Mouse (Mus musculus) erythroblast, embryonic 14.5 days (primary cell): ENCODE results near the gene Dnah7c.
"Not testable (repeated sequence)": the region's sequence is repeated elsewhere in the genome, so short reads cannot be mapped to it uniquely, and the experiment has no call there.

Experiments used
- GATA1 ChIP-seq: IDR thresholded peaks from 2 replicates; pipeline ENCODE4 v1.6.1; 2012; ENCODE audit warnings: low read length, inconsistent platforms, mixed read lengths
- TAL1 ChIP-seq: IDR thresholded peaks from 3 replicates; pipeline ENCODE4 v1.6.1; 2012; ENCODE audit warnings: low read length, inconsistent platforms, mixed read lengths

- TF ChIP-seq GATA1, TAL1: not testable (repeated sequence)
These were observed 383.2 kb downstream of the Dnah7c start for GRCm38 (mm10) chr1:46808630-46809029.
